Mouse (Mus musculus): ENCODE measurements around the gene Leng1. TPM values are rescaled to one million over a fixed set of nuclear protein-coding genes. Genes with fewer than 3 reads are reported as not detected.
A peak's percentile ranks its signal among the peaks of the same experiment; 100 is the strongest.

The Leng1 gene
- polyA plus RNA-seq, 1 experiment from 2014 or later, result 10.1 TPM

DNA sequence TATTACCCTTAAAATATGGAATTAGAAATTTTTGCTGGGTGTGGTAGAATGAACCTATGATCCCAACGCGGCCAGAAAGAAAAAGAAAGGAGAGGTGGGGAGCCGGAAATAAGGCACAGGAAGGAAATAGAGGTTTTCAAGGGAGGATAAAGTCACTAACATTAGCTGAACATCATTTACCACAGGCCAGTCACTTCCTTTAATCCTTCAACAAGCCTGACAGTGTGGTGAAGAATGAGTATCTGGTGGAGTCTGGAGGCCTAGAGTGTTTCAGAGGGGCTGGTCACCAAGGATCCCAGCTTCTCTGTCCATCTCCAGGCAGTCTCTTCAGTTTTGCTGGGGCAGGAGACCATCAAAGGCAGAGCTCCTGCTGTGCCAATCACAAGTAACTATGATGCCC is 55.2 kb downstream of the Leng1 start:
- no peak for TF ChIP-seq CTCF (IDR thresholded peaks at IDR 0.05; ENCODE audit: low read depth)
- Histone ChIP-seq H3K36me3 (ENCODE audit: control insufficient read depth, insufficient read depth) (no peaks in the 10 kb centered on the region), H3K27ac (ENCODE audit: low read depth, low read length) (no peak overlapping the region), H3K9me3 (ENCODE audit: control insufficient read depth) (no peaks in the 10 kb centered on the region), H3K4me1 (replicated peaks; ENCODE audit: control insufficient read depth, insufficient read depth, low read length) (no peaks in the 10 kb centered on the region), H3K27me3 (replicated peaks; ENCODE audit: control insufficient read depth, insufficient read depth, low read length) (no peaks in the 10 kb centered on the region), H3K4me3 (ENCODE audit: low read depth, low read length) (no peak overlapping the region), H3K4me2 (replicated peaks; ENCODE audit: low read depth) (no peak overlapping the region), H3K9ac (ENCODE audit: low read depth, low read length) (no peak overlapping the region)
- WGBS, result 76% methylated on average over 3 of the region's 3 CpGs
- no peak for ATAC-seq

Small RNAs within 50 kb of the gene (microRNA-seq; reads per million reads assigned to microRNA genes)
- gene Mir3572, result 4.9 reads per million, percentile 12 among the genes with 10 or more reads in this experiment

Other genes starting within 250 kb of the Leng1 start
- gene Cacng6, start 241.6 kb downstream of the Leng1 start, polyA plus RNA-seq (2015; fragmentation: Nextera tagmentation; extraction: Ambion mirVana), result 0.22 and 0.33 TPM in 2 replicates
- not detected in 2 replicates for gene Tarm1, start 163.2 kb downstream of the Leng1 start, polyA plus RNA-seq (2015; fragmentation: Nextera tagmentation; extraction: Ambion mirVana)
- 0.08 and 0.13 TPM in 2 replicates for gene Oscar, start 49.7 kb downstream of the Leng1 start, polyA plus RNA-seq (2015; fragmentation: Nextera tagmentation; extraction: Ambion mirVana)
- 703 and 717 TPM in 2 replicates for gene Ndufa3, start 48.5 kb downstream of the Leng1 start, polyA plus RNA-seq (2015; fragmentation: Nextera tagmentation; extraction: Ambion mirVana)
- gene Tfpt, start 35.9 kb downstream of the Leng1 start, polyA plus RNA-seq (2015; fragmentation: Nextera tagmentation; extraction: Ambion mirVana), result 12.2 and 12.8 TPM in 2 replicates
- 27.8 and 29.8 TPM in 2 replicates for gene Prpf31, start 35.9 kb downstream of the Leng1 start, polyA plus RNA-seq (2015; fragmentation: Nextera tagmentation; extraction: Ambion mirVana)
- 19.9 and 20.8 TPM in 2 replicates for gene Cnot3, start 20.6 kb downstream of the Leng1 start, polyA plus RNA-seq (2015; fragmentation: Nextera tagmentation; extraction: Ambion mirVana)
- gene Tmc4, start 11.7 kb upstream of the Leng1 start, polyA plus RNA-seq (2015; fragmentation: Nextera tagmentation; extraction: Ambion mirVana), result 100 TPM in 2 replicates
- 123 and 129 TPM in 2 replicates for gene Tsen34, start 27.0 kb upstream of the Leng1 start, polyA plus RNA-seq (2015; fragmentation: Nextera tagmentation; extraction: Ambion mirVana)
- 28.4 and 29.6 TPM in 2 replicates for gene Mboat7, start 27.7 kb upstream of the Leng1 start, polyA plus RNA-seq (2015; fragmentation: Nextera tagmentation; extraction: Ambion mirVana)
- 791 and 834 TPM in 2 replicates for gene Rps9, start 38.2 kb upstream of the Leng1 start, polyA plus RNA-seq (2015; fragmentation: Nextera tagmentation; extraction: Ambion mirVana)
- 0.69 and 0.77 TPM in 2 replicates for gene Pirb, start 54.6 kb upstream of the Leng1 start, polyA plus RNA-seq (2015; fragmentation: Nextera tagmentation; extraction: Ambion mirVana)
- not detected in 2 replicates for gene Gm15448, start 159.8 kb upstream of the Leng1 start, polyA plus RNA-seq (2015; fragmentation: Nextera tagmentation; extraction: Ambion mirVana)
- gene Pira2, start 179.2 kb upstream of the Leng1 start, polyA plus RNA-seq (2015; fragmentation: Nextera tagmentation; extraction: Ambion mirVana), result 0.17 and 0.20 TPM in 2 replicates
- not detected in 2 replicates for gene Gm14548, start 232.3 kb upstream of the Leng1 start, polyA plus RNA-seq (2015; fragmentation: Nextera tagmentation; extraction: Ambion mirVana)
- gene Lilra6, start 249.7 kb upstream of the Leng1 start, polyA plus RNA-seq (2015; fragmentation: Nextera tagmentation; extraction: Ambion mirVana), result not detected in 2 replicates

Data from intestine, postnatal 0 days (tissue).